Mouse (Mus musculus): ENCODE data around the gene Pigu. TPM values are rescaled to one million over a fixed set of nuclear protein-coding genes. Genes with fewer than 3 reads are reported as not detected.

Pigu gene
- polyA plus RNA-seq, 1 experiment = 40.0 TPM

DNA sequence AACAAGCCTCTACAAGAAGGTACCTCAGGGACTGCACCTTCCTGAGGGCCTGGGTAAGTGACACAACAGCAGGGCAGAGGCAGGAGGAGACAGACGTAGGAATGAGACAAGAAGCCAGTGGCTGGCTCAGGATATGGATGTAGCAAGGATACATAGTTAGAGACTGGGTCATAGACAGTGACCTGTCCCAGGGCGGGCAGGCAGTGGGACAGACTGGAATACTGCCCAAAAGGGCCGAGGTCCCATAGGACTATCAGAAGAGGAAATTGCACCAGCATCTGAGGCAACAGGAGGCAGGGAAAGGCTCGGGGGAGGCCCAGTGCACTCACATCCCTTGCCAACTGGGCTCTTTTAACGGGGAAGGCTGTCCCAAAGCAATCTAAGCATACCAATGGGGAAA is 36.6 kb downstream of the Pigu start:
- Histone ChIP-seq H3K27ac (ENCODE audit: insufficient read depth, low read depth, low read length) (no peak overlapping the region), H3K4me3 (ENCODE audit: insufficient read depth, low read depth, low read length) (no peak overlapping the region), H3K4me1 (ENCODE audit: control insufficient read depth, insufficient read depth, low read length) (no peaks in the 10 kb centered on the region), H3K36me3 (ENCODE audit: control insufficient read depth, insufficient read depth, low read length) (no peaks in the 10 kb centered on the region), H3K27me3 (replicated peaks; ENCODE audit: control insufficient read depth, insufficient read depth, low read length) (no peaks in the 10 kb centered on the region)
- TF ChIP-seq POLR2A (IDR thresholded peaks at IDR 0.05; ENCODE audit: low read depth, low read length) = no peak
- TF ChIP-seq CTCF (conservative IDR thresholded peaks at IDR 0.05; ENCODE audit: insufficient read depth, insufficient read length, low read depth, low read length) = no peak
- WGBS = 56% methylated on average over 5 of the region's 5 CpGs
- DNase-seq = peak; percentile 31

DNA sequence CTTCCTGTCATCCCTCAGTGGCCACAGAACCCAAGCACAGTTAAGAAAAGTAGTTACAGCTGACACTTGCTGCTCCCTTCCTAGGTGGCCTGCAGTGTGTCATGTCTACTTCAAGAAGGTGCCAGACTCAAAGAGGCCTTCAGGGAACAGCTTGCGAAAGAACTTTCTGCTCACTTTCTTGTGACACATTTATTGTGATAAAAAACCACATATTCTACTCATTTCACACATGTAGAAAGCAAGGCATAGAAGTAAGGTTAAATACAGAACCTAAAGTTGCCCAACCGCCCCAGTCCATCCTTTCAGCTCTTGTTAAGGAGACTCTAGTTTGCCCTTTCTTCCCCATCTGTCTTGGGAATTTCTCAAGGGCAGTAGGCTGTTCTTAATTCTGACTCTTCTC is 38.6 kb downstream of the Pigu start:
- 92% methylated on average over 2 of the region's 2 CpGs for WGBS
- Histone ChIP-seq H3K27me3 (replicated peaks; ENCODE audit: control insufficient read depth, insufficient read depth, low read length) (no peaks in the 10 kb centered on the region), H3K27ac (ENCODE audit: insufficient read depth, low read depth, low read length) (no peak overlapping the region), H3K4me3 (ENCODE audit: insufficient read depth, low read depth, low read length) (no peak overlapping the region), H3K36me3 (ENCODE audit: control insufficient read depth, insufficient read depth, low read length) (no peaks in the 10 kb centered on the region), H3K4me1 (ENCODE audit: control insufficient read depth, insufficient read depth, low read length) (no peaks in the 10 kb centered on the region)
- no peak for TF ChIP-seq CTCF (conservative IDR thresholded peaks at IDR 0.05; ENCODE audit: insufficient read depth, insufficient read length, low read depth, low read length)
- no peak for DNase-seq

DNA sequence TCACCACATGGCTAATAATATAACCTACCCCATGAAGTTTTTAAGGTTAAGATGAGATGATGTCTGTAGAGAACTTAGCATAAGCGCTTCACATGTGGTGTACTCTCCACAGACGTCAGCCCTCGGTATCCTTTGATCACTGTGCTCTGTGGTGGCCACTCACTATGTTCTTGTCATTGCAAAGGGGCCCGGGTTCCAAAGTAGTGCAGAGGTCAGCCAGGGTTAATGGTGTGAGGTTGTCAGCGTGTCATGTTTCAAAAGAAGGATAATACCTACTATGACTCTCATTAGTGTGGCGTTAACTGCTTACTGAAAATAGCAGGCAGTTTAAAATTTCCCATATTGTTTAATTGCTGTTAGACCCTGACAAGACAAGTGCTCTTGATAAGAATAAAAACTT is 43.6 kb downstream of the Pigu start:
- Histone ChIP-seq H3K36me3 (ENCODE audit: control insufficient read depth, insufficient read depth, low read length) (peaks cover 2% of the 10 kb centered on the region), H3K4me3 (ENCODE audit: insufficient read depth, low read depth, low read length) (no peak overlapping the region), H3K27me3 (replicated peaks; ENCODE audit: control insufficient read depth, insufficient read depth, low read length) (no peaks in the 10 kb centered on the region), H3K4me1 (ENCODE audit: control insufficient read depth, insufficient read depth, low read length) (no peaks in the 10 kb centered on the region), H3K27ac (ENCODE audit: insufficient read depth, low read depth, low read length) (no peak overlapping the region)
- 58% methylated on average over 6 of the region's 6 CpGs for WGBS
- DNase-seq = no peak
- no peak for TF ChIP-seq POLR2A (IDR thresholded peaks at IDR 0.05; ENCODE audit: low read depth, low read length)
- no peak for TF ChIP-seq CTCF (conservative IDR thresholded peaks at IDR 0.05; ENCODE audit: insufficient read depth, insufficient read length, low read depth, low read length)

DNA sequence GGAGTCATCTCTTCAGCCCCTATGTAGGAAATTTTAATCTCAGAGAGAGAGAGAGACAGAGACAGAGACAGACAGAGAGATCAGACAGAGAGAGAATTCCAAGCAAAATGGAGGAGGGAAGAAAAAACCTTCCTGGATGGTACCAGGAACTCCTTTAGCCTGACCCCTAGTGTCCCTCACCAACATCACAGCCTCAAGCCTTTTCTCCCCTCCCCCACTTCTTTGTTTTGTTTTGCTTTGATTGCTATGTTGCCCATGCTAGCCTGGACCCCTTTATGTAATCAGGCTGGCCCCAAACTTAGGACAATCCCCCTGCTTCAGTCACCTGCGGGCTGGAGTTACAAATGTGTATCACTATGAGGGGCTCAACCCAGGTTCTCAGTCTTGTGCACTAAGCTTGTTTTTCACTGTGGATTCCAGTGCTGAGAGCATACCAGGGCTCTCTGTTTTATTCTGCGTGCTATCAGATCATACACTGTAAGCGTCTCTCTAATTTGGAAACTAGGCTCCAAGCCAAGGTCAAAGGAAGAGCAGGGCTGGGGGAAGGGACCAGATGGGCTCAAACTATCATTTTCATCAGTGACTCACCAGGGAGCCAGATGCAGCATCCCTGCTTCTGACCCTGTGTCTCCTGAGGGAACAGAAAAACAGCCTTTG is 48.2 kb downstream of the Pigu start:
- Histone ChIP-seq H3K4me1 (ENCODE audit: control insufficient read depth, insufficient read depth, low read length) (no peaks in the 10 kb centered on the region), H3K4me3 (ENCODE audit: insufficient read depth, low read depth, low read length) (no peak overlapping the region), H3K27ac (ENCODE audit: insufficient read depth, low read depth, low read length) (peak overlapping the region; percentile 65; the same call in 1 of the 2 replicates), H3K36me3 (ENCODE audit: control insufficient read depth, insufficient read depth, low read length) (peaks cover 2% of the 10 kb centered on the region), H3K27me3 (replicated peaks; ENCODE audit: control insufficient read depth, insufficient read depth, low read length) (no peaks in the 10 kb centered on the region)
- peak; percentile 59 for DNase-seq
- TF ChIP-seq POLR2A (IDR thresholded peaks at IDR 0.05; ENCODE audit: low read depth, low read length) (no peak), CTCF (conservative IDR thresholded peaks at IDR 0.05; ENCODE audit: insufficient read depth, insufficient read length, low read depth, low read length) (peak; percentile 42)
- 37% methylated on average over 3 of the region's 3 CpGs for WGBS

DNA sequence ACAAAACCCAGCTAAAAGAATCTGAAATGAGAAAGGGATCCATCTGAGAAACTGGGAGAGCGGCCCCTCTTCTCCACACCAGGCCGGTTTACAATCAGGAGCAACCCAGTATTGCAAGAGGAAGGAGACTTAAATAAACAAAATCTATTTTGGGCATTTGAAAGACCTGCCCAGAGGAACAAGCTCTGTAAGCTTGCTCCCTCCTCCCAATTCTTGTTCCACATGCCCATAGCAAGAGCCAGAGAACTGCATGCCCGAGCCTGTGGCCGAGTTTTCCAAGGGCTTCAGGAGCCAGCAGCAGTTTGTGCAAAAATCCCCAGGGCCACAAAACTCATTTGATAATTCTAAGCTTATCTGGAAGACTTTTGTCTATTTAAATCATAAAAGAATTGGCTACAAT is 57.7 kb downstream of the Pigu start:
- H3K36me3 ChIP-seq (ENCODE audit: control insufficient read depth, insufficient read depth, low read length) = peaks cover 1% of the 10 kb centered on the region; the same call in 1 of the 2 replicates
- TF ChIP-seq CTCF (conservative IDR thresholded peaks at IDR 0.05; ENCODE audit: insufficient read depth, insufficient read length, low read depth, low read length) = no peak
- no peak for TF ChIP-seq POLR2A (IDR thresholded peaks at IDR 0.05; ENCODE audit: low read depth, low read length)
- WGBS = 75% methylated on average over 4 of the region's 4 CpGs
- no peak for DNase-seq
- H3K4me3 ChIP-seq (ENCODE audit: insufficient read depth, low read depth, low read length) = no peak overlapping the region
- H3K27me3 ChIP-seq (replicated peaks; ENCODE audit: control insufficient read depth, insufficient read depth, low read length) = no peaks in the 10 kb centered on the region
- no peaks in the 10 kb centered on the region for H3K4me1 ChIP-seq (ENCODE audit: control insufficient read depth, insufficient read depth, low read length)
- no peak overlapping the region for H3K27ac ChIP-seq (ENCODE audit: insufficient read depth, low read depth, low read length)

DNA sequence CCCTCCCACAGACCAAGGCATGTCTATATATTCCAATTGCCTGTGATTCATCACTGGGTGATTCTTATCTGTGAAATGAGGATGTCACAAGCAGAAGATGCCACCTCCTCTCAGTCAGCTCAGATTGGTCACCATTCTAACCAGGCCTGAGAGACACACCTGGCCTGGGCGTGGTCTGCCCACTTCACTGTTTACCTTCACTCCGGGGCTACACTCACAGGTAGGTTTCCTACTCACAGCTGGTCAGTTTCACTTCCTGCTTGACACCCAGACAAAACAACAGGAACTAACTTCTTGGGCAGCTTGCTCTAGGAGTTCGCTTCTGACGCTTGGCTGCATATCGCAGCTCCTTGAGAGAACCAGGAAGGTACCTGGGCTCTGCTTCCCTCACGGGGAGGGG is 61.8 kb downstream of the Pigu start:
- Histone ChIP-seq H3K4me1 (ENCODE audit: control insufficient read depth, insufficient read depth, low read length) (no peaks in the 10 kb centered on the region), H3K36me3 (ENCODE audit: control insufficient read depth, insufficient read depth, low read length) (no peaks in the 10 kb centered on the region), H3K27ac (ENCODE audit: insufficient read depth, low read depth, low read length) (no peak overlapping the region), H3K4me3 (ENCODE audit: insufficient read depth, low read depth, low read length) (no peak overlapping the region), H3K27me3 (replicated peaks; ENCODE audit: control insufficient read depth, insufficient read depth, low read length) (no peaks in the 10 kb centered on the region)
- no peak for DNase-seq
- 85% methylated on average over 6 of the region's 6 CpGs for WGBS
- TF ChIP-seq CTCF (conservative IDR thresholded peaks at IDR 0.05; ENCODE audit: insufficient read depth, insufficient read length, low read depth, low read length) (no peak), POLR2A (IDR thresholded peaks at IDR 0.05; ENCODE audit: low read depth, low read length) (no peak)

DNA sequence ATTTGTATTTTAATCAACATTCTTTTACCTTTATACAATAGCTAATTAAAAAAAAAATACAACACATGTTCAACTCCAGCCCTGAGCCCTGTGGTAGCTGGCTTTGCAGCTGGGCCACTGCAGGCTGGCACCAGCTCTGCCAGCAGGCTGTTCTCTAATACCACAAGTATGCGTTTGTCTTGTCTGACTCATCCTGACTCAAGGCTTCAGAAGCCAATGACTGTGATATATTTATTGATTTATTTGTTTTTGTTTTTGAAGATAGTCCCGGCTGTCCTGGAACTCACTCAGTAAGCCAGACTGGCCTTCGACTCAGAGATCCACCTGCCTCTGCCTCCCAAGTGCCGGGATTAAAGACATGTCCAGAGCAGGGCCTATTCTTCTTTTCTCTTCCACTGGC is 63.3 kb downstream of the Pigu start:
- Histone ChIP-seq H3K4me1 (ENCODE audit: control insufficient read depth, insufficient read depth, low read length) (no peaks in the 10 kb centered on the region), H3K27me3 (replicated peaks; ENCODE audit: control insufficient read depth, insufficient read depth, low read length) (no peaks in the 10 kb centered on the region), H3K4me3 (ENCODE audit: insufficient read depth, low read depth, low read length) (no peak overlapping the region), H3K36me3 (ENCODE audit: control insufficient read depth, insufficient read depth, low read length) (no peaks in the 10 kb centered on the region), H3K27ac (ENCODE audit: insufficient read depth, low read depth, low read length) (no peak overlapping the region)
- 92% methylated on average over 4 of the region's 4 CpGs for WGBS
- DNase-seq = no peak
- TF ChIP-seq CTCF (conservative IDR thresholded peaks at IDR 0.05; ENCODE audit: insufficient read depth, insufficient read length, low read depth, low read length) (no peak; the same call in 1 of the 2 replicates), POLR2A (IDR thresholded peaks at IDR 0.05; ENCODE audit: low read depth, low read length) (no peak)
